Mouse (Mus musculus) liver, adult 2 months (tissue): Measurements from ENCODE around the gene Mical2.

Experiments
- CTCF ChIP-seq: fragments of 200-500 bp; IDR thresholded peaks from 2 replicates; pipeline ENCODE4 v1.5.1; 2011; ENCODE audit warnings: low read depth, low read length, control low read depth
- POLR2A ChIP-seq: fragments of 200-500 bp; IDR thresholded peaks from 2 replicates; pipeline ENCODE4 v1.6.1; 2011; ENCODE audit warnings: low read length, control low read depth; ENCODE audit not compliant: insufficient read depth; ENCODE audit errors: extremely low read depth

DNA sequence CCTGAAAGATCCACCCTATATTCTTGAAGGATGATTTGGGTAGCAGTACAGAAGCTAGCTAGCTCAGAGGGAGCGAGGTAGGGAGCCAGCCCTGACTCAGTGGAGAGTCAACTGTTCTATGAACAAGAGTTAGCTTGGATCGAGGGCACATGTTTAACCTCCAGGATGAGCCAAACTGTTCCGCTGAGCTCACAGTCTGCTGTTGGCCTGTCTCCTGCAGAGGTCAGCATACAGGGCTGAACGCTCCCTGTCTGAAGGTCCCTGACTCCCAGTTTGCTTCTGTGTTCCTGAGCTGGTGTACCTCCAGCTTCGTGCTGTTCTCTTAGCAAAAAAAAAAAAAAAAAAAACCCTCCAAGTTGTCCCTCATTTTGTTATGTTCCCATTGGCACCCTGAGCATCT, 112.1 kb downstream of the Mical2 start:
- TF ChIP-seq POLR2A (no peak), CTCF (no peak)
